Mouse (Mus musculus) lung, postnatal 0 days (tissue): ENCODE measurements around the gene Ccdc96. TPM values are rescaled to one million over a fixed set of nuclear protein-coding genes. Genes with fewer than 3 reads are reported as not detected.
A peak's percentile ranks its signal among the peaks of the same experiment; 100 is the strongest.

Source experiments
- ATAC-seq: fragments of 200-750 bp; cut with Nextera tagmentation; 2 replicates; pipeline ENCODE4 v1.8.0; 2017; ENCODE audit warnings: moderate library complexity
- DNase-seq: peaks from one replicate; pipeline ENCODE4 v3.0.0-alpha.2; 2016; ENCODE audit warnings: low spot score
- H3K27ac ChIP-seq: fragments of 300-500 bp; sonication (generic); 2 replicates; pipeline ENCODE4 v1.5.1; 2014; ENCODE audit warnings: antibody characterized with exemption, mild to moderate bottlenecking, low read length, mixed read lengths
- H3K27me3 ChIP-seq: fragments of 300-500 bp; sonication (generic); replicated peaks from 2 replicates; pipeline ENCODE4 v1.6.1; 2014; ENCODE audit warnings: low read length, mixed read lengths; ENCODE audit not compliant: insufficient read depth
- H3K36me3 ChIP-seq: fragments of 300-500 bp; sonication (generic); 2 replicates; pipeline ENCODE4 v1.6.1; 2014; ENCODE audit warnings: low read length, mixed read lengths; ENCODE audit not compliant: insufficient read depth
- H3K4me1 ChIP-seq: fragments of 300-500 bp; sonication (generic); 2 replicates; pipeline ENCODE4 v1.6.1; 2014; ENCODE audit warnings: antibody characterized with exemption, low read depth, low read length, mixed read lengths; ENCODE audit not compliant: insufficient read depth
- H3K4me2 ChIP-seq: fragments of 300-500 bp; sonication (generic); replicated peaks from 2 replicates; pipeline ENCODE4 v1.6.1; 2014; ENCODE audit warnings: low read depth, mild to moderate bottlenecking, low read length, moderate library complexity, mixed read lengths
- H3K4me3 ChIP-seq: fragments of 300-500 bp; sonication (generic); 2 replicates; pipeline ENCODE4 v1.5.1; 2014; ENCODE audit warnings: low read depth, low read length
- H3K9ac ChIP-seq: fragments of 300-500 bp; sonication (generic); replicated peaks from 2 replicates; pipeline ENCODE4 v1.6.1; 2014; ENCODE audit warnings: low read depth, mild to moderate bottlenecking
- H3K9me3 ChIP-seq: fragments of 300-500 bp; sonication (generic); 2 replicates; pipeline ENCODE4 v1.6.1; 2016; ENCODE audit warnings: low read length, mixed read lengths
- CTCF ChIP-seq: IDR thresholded peaks from 2 replicates; pipeline ENCODE4 v1.5.1; 2016; ENCODE audit warnings: antibody characterized with exemption, mild to moderate bottlenecking
- EP300 ChIP-seq: IDR thresholded peaks from 2 replicates; pipeline ENCODE4 v1.6.1; 2016; ENCODE audit warnings: antibody characterized with exemption, mild to moderate bottlenecking, control low read depth
- WGBS: fragments of 180-500 bp; shearing (Covaris S2); extraction: QIAGEN DNeasy Blood & Tissue Kit; methylation state at CpG from one replicate; pipeline ENCODE4 v1.1.7; 2014; 5-methylcytosine and 5-hydroxymethylcytosine counted together
- polyA plus RNA-seq: library from polyadenylated mRNA; unstranded; fragments of >200 nt; fragmentation: Nextera tagmentation; extraction: Ambion mirVana; gene quantifications from 2 replicates; pipeline ENCODE4 v1.2.1, GENCODE M21; 2015

The Ccdc96 gene
- polyA plus RNA-seq, 1 experiment from 2014 or later = 2.1 TPM

DNA sequence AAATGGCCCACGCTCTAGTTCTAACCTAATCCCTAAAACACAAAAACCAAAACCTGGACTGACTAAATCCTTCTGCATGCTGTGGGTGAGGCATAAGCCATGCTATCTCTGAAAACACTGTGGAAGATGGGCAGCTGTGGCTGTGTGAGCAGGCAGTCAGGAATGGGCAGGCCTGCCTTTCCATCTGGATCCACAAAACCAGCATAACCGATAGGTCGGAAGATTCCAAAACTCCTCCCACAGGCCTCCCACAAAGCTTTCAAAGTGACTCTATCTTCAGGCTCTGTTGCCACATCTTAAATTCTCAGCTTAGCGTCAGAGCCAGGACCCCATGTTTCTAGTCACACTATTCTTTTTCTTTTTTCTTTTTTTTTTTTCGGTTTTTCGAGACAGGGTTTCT, 9.5 kb downstream of the Ccdc96 start:
- WGBS = 84% methylated on average over 6 of the region's 6 CpGs
- DNase-seq (no peak), ATAC-seq (no peak)

DNA sequence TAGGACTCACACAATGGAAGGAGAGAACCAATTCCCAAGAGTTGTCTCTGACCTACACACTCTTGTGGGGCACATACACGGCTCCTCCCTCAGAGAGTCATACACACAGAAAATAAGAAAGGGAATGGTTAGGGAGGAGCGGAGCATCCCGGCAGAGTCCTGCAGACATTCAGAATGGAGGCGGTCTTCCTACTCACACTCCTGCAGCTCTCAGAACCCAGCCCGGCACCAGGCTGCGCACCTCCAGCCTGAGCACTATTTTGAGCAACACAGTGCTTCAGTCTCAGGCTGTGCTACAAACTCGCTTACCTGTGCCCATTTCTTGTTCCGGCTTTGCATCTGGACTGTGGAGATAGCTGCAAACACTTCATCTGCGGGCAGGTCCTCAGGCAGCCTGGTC, 10.3 kb downstream of the Ccdc96 start:
- Histone ChIP-seq H3K4me3 (no peak overlapping the region), H3K36me3 (peaks cover 23% of the 10 kb centered on the region; the same call in 1 of the 2 replicates), H3K9ac (no peak overlapping the region), H3K27ac (no peak overlapping the region), H3K4me2 (no peak overlapping the region), H3K27me3 (no peaks in the 10 kb centered on the region), H3K4me1 (no peaks in the 10 kb centered on the region), H3K9me3 (no peaks in the 10 kb centered on the region)
- DNase-seq (no peak), ATAC-seq (no peak)
- no peak for TF ChIP-seq CTCF
- TF ChIP-seq EP300 = no peak
- WGBS = 95% methylated on average over 9 of the region's 9 CpGs

More for the DNA sequence above, 9.5 kb downstream of the Ccdc96 start:
- H3K9ac ChIP-seq = no peak overlapping the region
- TF ChIP-seq EP300 (no peak), CTCF (no peak)
- no peaks in the 10 kb centered on the region for H3K27me3 ChIP-seq
- H3K4me2 ChIP-seq = no peak overlapping the region
- no peak overlapping the region for H3K27ac ChIP-seq
- H3K4me1 ChIP-seq = no peaks in the 10 kb centered on the region
- no peak overlapping the region for H3K4me3 ChIP-seq
- peaks cover 23% of the 10 kb centered on the region; the same call in 1 of the 2 replicates for H3K36me3 ChIP-seq
- no peaks in the 10 kb centered on the region for H3K9me3 ChIP-seq

DNA sequence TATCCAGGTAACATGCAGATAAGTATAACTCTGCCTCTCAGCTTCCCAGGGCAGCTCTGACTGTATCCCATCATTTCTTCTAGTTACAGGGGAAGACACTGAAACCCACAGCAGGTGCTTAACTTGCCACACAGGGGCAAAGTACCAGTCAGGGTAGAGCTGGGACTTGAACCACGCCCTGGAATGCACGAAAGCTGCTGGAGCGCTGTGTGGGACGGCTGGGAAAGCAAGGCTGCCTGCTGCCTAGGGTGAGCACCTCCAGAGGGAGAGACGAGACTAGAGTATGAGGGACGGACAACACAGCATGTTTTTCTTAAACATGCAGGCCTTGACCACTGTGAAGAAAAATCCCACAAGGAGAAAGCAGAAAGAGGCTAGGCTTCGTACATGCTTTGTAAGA, 20.8 kb downstream of the Ccdc96 start:
- Histone ChIP-seq H3K4me1 (no peaks in the 10 kb centered on the region), H3K4me2 (no peak overlapping the region), H3K36me3 (peaks cover 7% of the 10 kb centered on the region; the same call in 1 of the 2 replicates), H3K27ac (no peak overlapping the region), H3K27me3 (no peaks in the 10 kb centered on the region), H3K4me3 (no peak overlapping the region), H3K9me3 (no peaks in the 10 kb centered on the region), H3K9ac (no peak overlapping the region)
- ATAC-seq (no peak), DNase-seq (no peak)
- no peak for TF ChIP-seq CTCF
- no peak for TF ChIP-seq EP300
- 83% methylated on average over 7 of the region's 7 CpGs for WGBS

GRCm38 (mm10) chr5:36505643-36506042, 21.3 kb downstream of the Ccdc96 start:
- TF ChIP-seq EP300 (no peak), CTCF (no peak)
- Histone ChIP-seq H3K9me3 (no peaks in the 10 kb centered on the region), H3K4me1 (no peaks in the 10 kb centered on the region), H3K4me2 (no peak overlapping the region), H3K4me3 (no peak overlapping the region), H3K9ac (no peak overlapping the region), H3K36me3 (peaks cover 7% of the 10 kb centered on the region; the same call in 1 of the 2 replicates), H3K27ac (no peak overlapping the region), H3K27me3 (no peaks in the 10 kb centered on the region)
- 83% methylated on average over 5 of the region's 5 CpGs for WGBS
- ATAC-seq = no peak
- DNase-seq = no peak

- Histone ChIP-seq H3K9me3 (no peaks in the 10 kb centered on the region), H3K4me3 (no peak overlapping the region), H3K4me2 (no peak overlapping the region), H3K36me3 (peaks cover 10% of the 10 kb centered on the region; the same call in 1 of the 2 replicates), H3K27me3 (no peaks in the 10 kb centered on the region), H3K27ac (no peak overlapping the region), H3K9ac (no peak overlapping the region), H3K4me1 (no peaks in the 10 kb centered on the region)
- TF ChIP-seq EP300 = no peak
- no peak for TF ChIP-seq CTCF
- no peak for ATAC-seq
- WGBS = 91% methylated on average over 10 of the region's 10 CpGs
- no peak for DNase-seq
Measured at GRCm38 (mm10) chr5:36508351-36508750, 24.0 kb downstream of the Ccdc96 start.

DNA sequence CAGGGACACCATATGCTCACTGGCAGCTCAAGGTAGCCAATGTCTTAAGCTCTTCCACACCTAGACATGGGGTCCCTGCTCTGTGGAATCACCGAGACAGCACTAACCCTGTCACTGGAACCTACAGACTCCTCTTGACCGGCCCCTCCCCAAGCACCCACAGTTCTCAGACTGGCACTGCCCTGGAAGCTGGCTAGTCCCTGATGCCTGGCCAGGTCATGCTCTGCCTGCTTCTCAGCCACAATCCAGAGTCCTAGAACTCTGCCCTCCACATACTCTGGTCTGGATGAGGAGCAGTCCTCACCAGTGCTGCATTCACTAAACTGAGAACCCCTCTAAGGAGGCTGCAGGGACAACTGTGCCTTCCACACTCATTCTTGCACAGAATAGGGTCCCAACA, 26.6 kb downstream of the Ccdc96 start:
- 90% methylated on average over 2 of the region's 2 CpGs for WGBS
- Histone ChIP-seq H3K4me1 (no peaks in the 10 kb centered on the region), H3K4me3 (no peak overlapping the region), H3K27ac (no peak overlapping the region), H3K9ac (no peak overlapping the region), H3K27me3 (no peaks in the 10 kb centered on the region), H3K9me3 (no peaks in the 10 kb centered on the region), H3K36me3 (peaks cover 10% of the 10 kb centered on the region; the same call in 1 of the 2 replicates), H3K4me2 (no peak overlapping the region)
- ATAC-seq = no peak
- DNase-seq = no peak
- TF ChIP-seq CTCF (no peak), EP300 (no peak)

DNA sequence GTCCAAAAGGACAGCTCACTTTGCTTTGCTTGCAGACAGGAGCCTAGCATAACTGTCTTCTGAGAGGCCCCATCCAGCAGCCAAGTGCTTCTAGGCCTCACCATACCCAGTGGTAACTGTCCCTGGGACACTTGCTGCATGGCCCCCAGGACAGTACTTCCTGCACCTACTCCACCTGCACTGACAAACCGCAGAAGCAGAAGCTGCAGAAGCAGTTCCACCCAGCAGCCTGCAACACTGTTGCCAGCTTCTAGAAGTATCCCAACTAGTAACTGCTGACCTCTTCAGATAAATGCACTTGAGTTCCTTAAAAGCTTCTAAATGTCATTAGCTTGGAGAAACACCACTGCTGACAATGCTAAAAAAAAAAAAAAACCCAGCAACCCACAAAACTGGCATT, 30.7 kb downstream of the Ccdc96 start:
- H3K36me3 ChIP-seq = peaks cover 10% of the 10 kb centered on the region; the same call in 1 of the 2 replicates
- WGBS = 90% methylated on average over 1 of the region's 1 CpGs
- H3K27ac ChIP-seq = no peak overlapping the region

More for the DNA sequence above, 30.7 kb downstream of the Ccdc96 start:
- Histone ChIP-seq H3K27me3 (no peaks in the 10 kb centered on the region), H3K9me3 (no peaks in the 10 kb centered on the region), H3K4me3 (no peak overlapping the region), H3K9ac (no peak overlapping the region), H3K4me2 (no peak overlapping the region), H3K4me1 (no peaks in the 10 kb centered on the region)
- ATAC-seq (no peak), DNase-seq (peak; percentile 5)
- TF ChIP-seq CTCF = no peak
- no peak for TF ChIP-seq EP300
